Mouse (Mus musculus) MEL (cell line): Measurements from ENCODE around the gene Akr1a1. TPM values are rescaled to one million over a fixed set of nuclear protein-coding genes. Genes with fewer than 3 reads are reported as not detected.

ENCODE experiments used
- DNase-seq: peaks from one replicate; pipeline ENCODE4 v3.0.0; 2011; ENCODE audit warnings: low read depth, low spot score
- H3K27ac ChIP-seq: 2 replicates; pipeline ENCODE4 v1.5.1; 2012; ENCODE audit warnings: low read depth, mild to moderate bottlenecking, control low read depth, low read length, moderate library complexity; ENCODE audit not compliant: control insufficient read depth
- H3K27me3 ChIP-seq, 2 experiments: fragments of 150-350 bp in 1 of 2; sonication (generic) in 1 of 2; 2 replicates each; pipeline ENCODE4 v1.6.1; 2012; ENCODE audit warnings: low read length in 2 of 2, mild to moderate bottlenecking in 2 of 2, improper control_type of control experiment in 1 of 2, moderate library complexity in 1 of 2; ENCODE audit not compliant: insufficient read depth in 2 of 2, control insufficient read depth in 1 of 2
- H3K36me3 ChIP-seq, 2 experiments: 2 replicates each; pipeline ENCODE4 v1.6.1; 2012 to 2014; ENCODE audit warnings: low read length in 2 of 2, improper control_type of control experiment in 1 of 2, inconsistent platforms in 1 of 2, mild to moderate bottlenecking in 1 of 2; ENCODE audit not compliant: insufficient read depth in 2 of 2, control insufficient read depth in 1 of 2
- H3K4me1 ChIP-seq, 2 experiments: fragments of 150-350 bp in 1 of 2; sonication (generic) in 1 of 2; 2 replicates each; pipeline ENCODE4 v1.6.1; 2012; ENCODE audit warnings: low read length in 2 of 2, improper control_type of control experiment in 1 of 2, mild to moderate bottlenecking in 1 of 2; ENCODE audit not compliant: insufficient read depth in 2 of 2, control insufficient read depth in 1 of 2
- H3K4me3 ChIP-seq, 2 experiments: fragments of 150-350 bp in 1 of 2; sonication (generic) in 1 of 2; 2 replicates each; pipeline ENCODE4 v1.5.1; 2012; ENCODE audit warnings: low read depth in 2 of 2, low read length in 2 of 2, mild to moderate bottlenecking in 2 of 2, moderate library complexity in 2 of 2, control low read depth in 1 of 2, improper control_type of control experiment in 1 of 2; ENCODE audit not compliant: control insufficient read depth in 1 of 2, insufficient read depth in 1 of 2
- H3K79me2 ChIP-seq: 2 replicates; pipeline ENCODE4 v1.6.1; 2012; ENCODE audit warnings: mild to moderate bottlenecking, low read length, moderate library complexity; ENCODE audit not compliant: control insufficient read depth, poor library complexity, insufficient read depth
- H3K9ac ChIP-seq: 2 replicates; pipeline ENCODE4 v1.6.1; 2012; ENCODE audit warnings: low read depth, mild to moderate bottlenecking, control low read depth, low read length, moderate library complexity; ENCODE audit not compliant: control insufficient read depth, poor library complexity, severe bottlenecking
- H3K9me3 ChIP-seq: fragments of 150-350 bp; sonication (generic); replicated peaks from 2 replicates; pipeline ENCODE4 v1.6.1; 2012; ENCODE audit warnings: mild to moderate bottlenecking, low read length, improper control_type of control experiment, moderate library complexity; ENCODE audit not compliant: insufficient read depth
- CHD1 ChIP-seq: IDR thresholded peaks from 2 replicates; pipeline ENCODE4 v1.6.1; 2012; ENCODE audit warnings: low read depth, mild to moderate bottlenecking, inconsistent platforms, low read length, improper control_type of control experiment
- CTCF ChIP-seq, 3 experiments: IDR thresholded peaks in 2 of 3; conservative IDR thresholded peaks in 1 of 3; 2 replicates each; pipeline ENCODE4 v1.5.1; 2011 to 2012; ENCODE audit warnings: low read length in 3 of 3, low read depth in 2 of 3, mild to moderate bottlenecking in 2 of 3, improper control_type of control experiment in 1 of 3, inconsistent platforms in 1 of 3, mixed read lengths in 1 of 3, moderate library complexity in 1 of 3; ENCODE audit not compliant: control insufficient read depth in 1 of 3, insufficient read depth in 1 of 3, poor library complexity in 1 of 3, severe bottlenecking in 1 of 3
- E2F4 ChIP-seq: IDR thresholded peaks from 2 replicates; pipeline ENCODE4 v1.6.1; 2011; ENCODE audit warnings: low read depth, low read length, improper control_type of control experiment, borderline replicate concordance
- ELF1 ChIP-seq: IDR thresholded peaks from 2 replicates; pipeline ENCODE4 v1.6.1; 2014; ENCODE audit warnings: low read depth, mild to moderate bottlenecking, inconsistent platforms, low read length, improper control_type of control experiment, moderate library complexity
- JUND ChIP-seq: IDR thresholded peaks from 2 replicates; pipeline ENCODE4 v1.6.1; 2011; ENCODE audit warnings: low read depth, mild to moderate bottlenecking, improper control_type of control experiment, low read length
- MYB ChIP-seq: IDR thresholded peaks from 2 replicates; pipeline ENCODE4 v1.6.1; 2011; ENCODE audit warnings: mild to moderate bottlenecking, low read depth, low read length, improper control_type of control experiment
- NELFE ChIP-seq: IDR thresholded peaks from 2 replicates; pipeline ENCODE4 v1.6.1; 2011; ENCODE audit warnings: low read depth, low read length, improper control_type of control experiment
- NRF1 ChIP-seq: IDR thresholded peaks from 2 replicates; pipeline ENCODE4 v1.6.1; 2014; ENCODE audit warnings: low read depth, mild to moderate bottlenecking, inconsistent platforms, low read length, improper control_type of control experiment, moderate library complexity; ENCODE audit not compliant: poor library complexity, insufficient read depth, severe bottlenecking
- POLR2A ChIP-seq, 2 experiments: IDR thresholded peaks; 2 replicates each; pipeline ENCODE4 v1.6.1; 2011 to 2012; ENCODE audit warnings: low read length in 2 of 2, mild to moderate bottlenecking in 2 of 2, control low read depth in 1 of 2, improper control_type of control experiment in 1 of 2, low read depth in 1 of 2, moderate library complexity in 1 of 2; ENCODE audit not compliant: control insufficient read depth in 1 of 2, insufficient read depth in 1 of 2, poor library complexity in 1 of 2
- RAD21 ChIP-seq: IDR thresholded peaks from 2 replicates; pipeline ENCODE4 v1.6.1; 2011; ENCODE audit warnings: mild to moderate bottlenecking, low read depth, low read length, improper control_type of control experiment
- RCOR1 ChIP-seq: IDR thresholded peaks from 2 replicates; pipeline ENCODE4 v1.6.1; 2012; ENCODE audit warnings: low read depth, mild to moderate bottlenecking, inconsistent platforms, low read length, improper control_type of control experiment
- SIN3A ChIP-seq: IDR thresholded peaks from 2 replicates; pipeline ENCODE4 v1.6.1; 2012; ENCODE audit warnings: low read length, improper control_type of control experiment, inconsistent platforms
- SMC3 ChIP-seq: IDR thresholded peaks from 2 replicates; pipeline ENCODE4 v1.6.1; 2011; ENCODE audit warnings: low read depth, low read length, improper control_type of control experiment
- USF2 ChIP-seq, 2 experiments: IDR thresholded peaks; 2 replicates each; pipeline ENCODE4 v1.6.1; 2011 to 2012; ENCODE audit warnings: improper control_type of control experiment in 2 of 2, low read length in 2 of 2, borderline replicate concordance in 1 of 2, inconsistent platforms in 1 of 2, low read depth in 1 of 2, mild to moderate bottlenecking in 1 of 2; ENCODE audit not compliant: insufficient read depth in 1 of 2
- ZC3H11A ChIP-seq: IDR thresholded peaks from 2 replicates; pipeline ENCODE4 v1.6.1; 2012; ENCODE audit warnings: low read depth, mild to moderate bottlenecking, inconsistent platforms, low read length, improper control_type of control experiment
- ZKSCAN1 ChIP-seq: IDR thresholded peaks from 2 replicates; pipeline ENCODE4 v1.6.1; 2012; ENCODE audit warnings: low read depth, mild to moderate bottlenecking, inconsistent platforms, low read length, improper control_type of control experiment, moderate library complexity
- polyA plus RNA-seq, 2 experiments: library from polyadenylated mRNA; stranded (reverse) in 1 of 2; unstranded in 1 of 2; fragments of >175 nt in 1 of 2; fragments of >200 nt in 1 of 2; gene quantifications; 2 replicates each; pipeline versions ENCODE4 v1.2.1 to v1.2.4; 2012; ENCODE audit warnings: low replicate concordance in 2 of 2, low read depth in 1 of 2; ENCODE audit not compliant: insufficient read length in 2 of 2, insufficient read depth in 1 of 2, missing spikeins in 1 of 2
- total RNA-seq: library from RNA; depleted of rRNA; stranded (reverse); fragments of 300-350 nt; gene quantifications from 2 replicates; pipeline ENCODE4 v1.2.3, GENCODE M21; 2012

The Akr1a1 gene
- total and polyA plus RNA-seq, 3 experiments, result 258 to 358 TPM; not detected in 1

- Histone ChIP-seq H3K27ac (no peak overlapping the region), H3K9me3 (no peaks in the 10 kb centered on the region), H3K4me1 (no peaks in the 10 kb centered on the region), H3K36me3 (peaks cover 39 to 57% of the 10 kb centered on the region in 2 experiments), H3K27me3 (no peaks in the 10 kb centered on the region)
- DNase-seq, result no peak
- TF ChIP-seq ELF1 (no peak), RCOR1 (no peak), USF2 (IDR thresholded peaks at IDR 0.05; ENCODE audit: borderline replicate concordance in 1 of 2, insufficient read depth in 1 of 2, low read depth in 1 of 2, low read length in 2 of 2) (no peak), SMC3 (no peak), E2F4 (no peak), CTCF (IDR thresholded peaks at IDR 0.05 in 2 of 3, conservative IDR thresholded peaks at IDR 0.05 in 1 of 3; ENCODE audit: control insufficient read depth in 1 of 3, insufficient read depth in 1 of 3, low read depth in 2 of 3, low read length in 3 of 3, poor library complexity in 1 of 3, severe bottlenecking in 1 of 3) (no peak), ZKSCAN1 (no peak), NELFE (no peak), CHD1 (no peak), SIN3A (no peak), NRF1 (no peak), ZC3H11A (no peak)
- TF ChIP-seq, all 39 proteins: peak for 0
- Histone ChIP-seq H3K4me3 (no peak overlapping the region), H3K9ac (no peak overlapping the region), H3K79me2 (peaks cover 23% of the 10 kb centered on the region)
These were observed 42.3 kb upstream of the Akr1a1 start for GRCm38 (mm10) chr4:116693785-116694184.

DNA sequence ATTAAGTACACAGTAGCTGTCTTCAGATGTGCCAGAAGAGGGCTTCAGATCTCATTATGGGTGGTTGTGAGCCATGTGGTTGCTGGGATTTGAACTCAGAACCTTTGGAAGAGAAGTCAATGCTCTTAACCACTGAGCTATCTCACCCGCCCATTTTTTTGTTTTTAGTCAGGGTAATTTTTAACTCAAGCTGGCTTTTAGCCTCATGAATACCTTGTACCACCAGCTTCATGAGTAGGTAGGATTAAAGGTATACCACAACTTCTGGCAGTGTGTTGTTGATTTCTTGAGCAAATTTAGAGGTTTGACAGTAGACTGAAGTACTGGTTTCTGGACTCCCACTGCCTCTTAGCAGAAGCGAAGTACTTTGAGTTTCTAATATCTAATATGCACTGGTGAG, 40.7 kb upstream of the Akr1a1 start:
- H3K27me3 ChIP-seq, result no peaks in the 10 kb centered on the region
- TF ChIP-seq RAD21, result no peak
- TF ChIP-seq MYB, result no peak
- no peak for TF ChIP-seq JUND
- TF ChIP-seq SMC3, result no peak
- TF ChIP-seq POLR2A (IDR thresholded peaks at IDR 0.05; ENCODE audit: control insufficient read depth in 1 of 2, insufficient read depth in 1 of 2, low read depth in 1 of 2, low read length in 2 of 2, poor library complexity in 1 of 2), result no peak
- H3K4me1 ChIP-seq, result peaks cover 2 to 9% of the 10 kb centered on the region in 2 experiments; a peak in 1 of 4 replicates
- no peak overlapping the region for H3K4me3 ChIP-seq
- H3K9me3 ChIP-seq, result no peaks in the 10 kb centered on the region
- H3K27ac ChIP-seq, result no peak overlapping the region
- H3K79me2 ChIP-seq, result peaks cover 34% of the 10 kb centered on the region
- DNase-seq, result no peak
- H3K9ac ChIP-seq, result no peak overlapping the region
- H3K36me3 ChIP-seq, result peaks cover 45 to 49% of the 10 kb centered on the region in 2 experiments
